Mouse (Mus musculus) heart, postnatal 0 days (tissue): ENCODE data around the gene Tox3.

Source experiments
- CTCF ChIP-seq: IDR thresholded peaks from 2 replicates; pipeline ENCODE4 v1.5.1; 2016; ENCODE audit warnings: antibody characterized with exemption, control low read depth, low read depth
- EP300 ChIP-seq: IDR thresholded peaks from 2 replicates; pipeline ENCODE4 v1.6.1; 2016; ENCODE audit warnings: antibody characterized with exemption, low read depth

DNA sequence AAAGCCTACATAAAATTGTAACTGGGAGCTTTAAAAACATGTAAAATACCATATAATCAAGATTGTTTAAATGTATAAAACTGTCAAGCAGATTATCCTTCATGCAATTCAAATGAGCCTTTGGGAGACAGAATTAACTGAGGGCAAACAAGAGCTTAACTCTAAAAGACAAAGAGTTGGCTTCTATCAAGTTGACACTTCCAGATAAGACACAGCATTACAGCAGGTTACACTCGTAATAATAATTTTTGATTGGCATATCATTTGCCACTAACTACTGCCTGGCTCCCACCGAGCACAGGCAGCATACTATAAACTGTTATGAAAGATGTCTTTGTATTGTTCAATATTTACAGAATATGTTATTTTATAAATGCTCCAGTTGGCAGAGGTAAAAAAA lies 47.2 kb downstream of the Tox3 start:
- TF ChIP-seq CTCF = no peak
- TF ChIP-seq EP300 = no peak
